Mouse (Mus musculus) thymus, postnatal 4 days (tissue): Measurements from ENCODE around the gene Met.

ENCODE experiments used
- DNase-seq: peaks from one replicate; pipeline ENCODE4 v3.0.0; 2021

The Met gene

DNA sequence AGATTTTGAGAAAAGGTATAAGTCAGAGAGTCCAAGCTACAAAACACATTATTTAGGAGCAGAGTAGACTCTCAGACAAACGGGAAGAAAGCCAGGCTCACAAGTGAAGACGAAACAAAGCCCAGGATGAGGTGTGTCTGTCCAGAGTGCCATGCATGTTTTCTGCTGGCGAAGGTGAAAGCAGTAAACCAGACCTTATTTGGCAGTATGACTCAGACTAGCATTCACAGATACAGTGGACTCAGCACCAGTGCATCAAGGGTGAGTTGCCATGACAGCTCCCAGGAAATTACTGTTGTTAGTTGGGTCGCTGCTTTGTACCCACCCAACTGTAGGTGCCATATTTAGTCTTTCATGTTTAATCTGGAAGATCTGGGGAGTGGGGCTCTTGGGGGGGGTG lies 149.1 kb downstream of the Met start:
- DNase-seq, result no peak

DNA sequence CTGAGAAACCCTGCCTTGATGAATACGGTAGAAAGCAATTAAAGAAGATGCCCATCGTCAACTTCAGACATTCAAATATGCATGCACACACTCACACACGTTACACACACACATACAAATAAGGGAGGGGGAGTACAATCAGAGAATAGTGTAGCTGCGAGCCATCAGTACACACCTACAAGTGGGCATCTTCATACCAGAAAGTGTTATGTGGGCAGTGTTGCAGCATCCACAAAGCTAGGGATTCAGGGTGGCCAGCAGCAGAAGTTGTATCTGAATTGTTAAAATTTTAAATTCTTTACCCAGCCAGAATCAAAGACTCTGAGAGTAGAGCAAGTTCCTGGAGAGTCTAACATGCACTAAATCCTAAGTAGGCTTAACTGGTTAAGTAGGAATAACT lies 157.2 kb downstream of the Met start:
- DNase-seq, result no peak

DNA sequence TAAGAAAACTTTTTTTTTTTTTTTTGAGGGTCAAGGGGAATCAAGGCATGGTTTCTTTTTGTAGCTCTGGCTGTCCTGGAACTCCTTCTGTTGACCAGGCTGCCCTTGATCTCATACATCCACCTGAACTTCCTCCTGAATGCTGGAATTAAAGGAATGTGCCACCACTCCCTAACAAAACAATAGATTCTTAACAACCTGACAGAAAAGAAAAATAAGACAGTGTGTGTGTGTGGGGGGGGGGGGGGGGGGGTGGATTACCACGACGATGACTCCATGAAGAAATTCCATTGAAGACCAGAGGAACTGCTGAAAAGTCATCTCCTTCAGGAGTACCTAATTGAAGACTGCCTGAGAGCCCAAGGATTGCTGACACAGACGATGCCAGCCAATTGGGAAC lies 157.8 kb downstream of the Met start:
- DNase-seq, result no peak
